Mouse (Mus musculus) embryo, embryonic 10.5 days (tissue): ENCODE data around the gene Leap2.

Experiments used
- DNase-seq: peaks from one replicate; pipeline ENCODE4 v3.0.0-alpha.2; 2015; ENCODE audit warnings: low spot score

The Leap2 gene

GRCm38 (mm10) chr11:53423036-53423435, at the start of gene Leap2:
TSS of gene Leap2 (minus strand) at chr11:53423170.
- no peak for DNase-seq

GRCm38 (mm10) chr11:53472709-53473108, 49.7 kb upstream of the Leap2 start:
- DNase-seq = no peak

GRCm38 (mm10) chr11:53469968-53470695, 47.2 kb upstream of the Leap2 start, which contains the start of gene Gm9837:
TSS of gene Gm9837 (minus strand) at chr11:53470479.
- DNase-seq = peak; percentile 97

- DNase-seq = no peak
Measured at GRCm38 (mm10) chr11:53469294-53469967, 46.5 kb upstream of the Leap2 start.

- peak; percentile 90 for DNase-seq
Measured at GRCm38 (mm10) chr11:53466231-53466971, 43.4 kb upstream of the Leap2 start.

- DNase-seq = peak; percentile 52
Measured at GRCm38 (mm10) chr11:53463551-53464424, 40.8 kb upstream of the Leap2 start.

- DNase-seq = no peak
Measured at GRCm38 (mm10) chr11:53461727-53462126, 38.8 kb upstream of the Leap2 start.

- DNase-seq = no peak
Measured at GRCm38 (mm10) chr11:53460192-53460591, 37.2 kb upstream of the Leap2 start.

- no peak for DNase-seq
Measured at GRCm38 (mm10) chr11:53458996-53459395, 36.0 kb upstream of the Leap2 start.

- peak; percentile 55 for DNase-seq
Measured at GRCm38 (mm10) chr11:53457372-53457954, 34.5 kb upstream of the Leap2 start.

GRCm38 (mm10) chr11:53456474-53457371, 33.8 kb upstream of the Leap2 start, which contains the start of the genes Gm10447 and Shroom1:
TSS of gene Gm10447 (minus strand) at chr11:53457110.
TSS of gene Shroom1 (plus strand) at chr11:53457205.
- peak; percentile 76 for DNase-seq

GRCm38 (mm10) chr11:53453031-53453430, 30.1 kb upstream of the Leap2 start:
- DNase-seq = no peak

GRCm38 (mm10) chr11:53452396-53452795, 29.4 kb upstream of the Leap2 start:
- DNase-seq = no peak

- no peak for DNase-seq
Measured at GRCm38 (mm10) chr11:53451361-53451760, 28.4 kb upstream of the Leap2 start.

- no peak for DNase-seq
Measured at GRCm38 (mm10) chr11:53450070-53450705, 27.2 kb upstream of the Leap2 start.

- DNase-seq = no peak
Measured at GRCm38 (mm10) chr11:53448529-53448928, 25.6 kb upstream of the Leap2 start.

- DNase-seq = no peak
Measured at GRCm38 (mm10) chr11:53447996-53448395, 25.0 kb upstream of the Leap2 start.

GRCm38 (mm10) chr11:53446183-53446582, 23.2 kb upstream of the Leap2 start:
- no peak for DNase-seq

GRCm38 (mm10) chr11:53445562-53445961, 22.6 kb upstream of the Leap2 start:
- no peak for DNase-seq

- no peak for DNase-seq
Measured at GRCm38 (mm10) chr11:53443861-53444260, 20.9 kb upstream of the Leap2 start.
